Comparison of ENCODE assay signal across 9 mouse cellular contexts in genomic region chr9:114673626-114674025, GRCm38 (mm10). TPM values are rescaled to one million over a fixed set of nuclear protein-coding genes. Genes with fewer than 3 reads are reported as not detected.
DNase-seq lines count a peak whose midpoint lies in the region; ATAC-seq and TF ChIP-seq lines count a peak whose summit lies in the region.
"Had no signal": no experiment of that assay in that cellular context is flagged by ENCODE, and none has a peak within 500 bp of the region (broad histone marks: within the 10 kb centered on the region; RNA-seq: fewer than 3 reads in every experiment).

No protein-coding gene starts in this region.

- no peaks in the 10 kb centered on the region for H3K36me3 ChIP-seq in forebrain, embryonic 12.5 days (replicated peaks)
- no peaks in the 10 kb centered on the region for H3K36me3 ChIP-seq in forebrain, embryonic 11.5 days (ENCODE audit: control insufficient read depth, insufficient read depth, low read length)
- H3K36me3 ChIP-seq in kidney, embryonic 16.5 days (ENCODE audit: insufficient read depth, low read length) = no peaks in the 10 kb centered on the region
- H3K36me3 ChIP-seq in forebrain, embryonic 14.5 days (ENCODE audit: control insufficient read depth, insufficient read depth, low read length) = no peaks in the 10 kb centered on the region
- no peaks in the 10 kb centered on the region for H3K36me3 ChIP-seq in midbrain, postnatal 0 days (ENCODE audit: insufficient read depth, low read length)

- no peak overlapping the region; the same call in 1 of the 2 replicates for H3K9ac ChIP-seq in forebrain, embryonic 12.5 days
- no peak overlapping the region; the same call in 1 of the 2 replicates for H3K9ac ChIP-seq in forebrain, embryonic 11.5 days (ENCODE audit: low read length)
- no peak overlapping the region for H3K9ac ChIP-seq in kidney, embryonic 16.5 days (replicated peaks; ENCODE audit: low read length)
- peak overlapping the region; percentile 63; the same call in 1 of the 2 replicates for H3K9ac ChIP-seq in forebrain, embryonic 14.5 days (ENCODE audit: low read length)
- peak overlapping the region; percentile 65; the same call in 1 of the 2 replicates for H3K9ac ChIP-seq in midbrain, postnatal 0 days (replicated peaks; ENCODE audit: low read length, poor library complexity, severe bottlenecking)

- no peak for DNase-seq in forebrain, embryonic 11.5 days (ENCODE audit: low spot score)
- no peak for DNase-seq in kidney, adult 8-10 months
- no peak for DNase-seq in forebrain, embryonic 14.5 days (ENCODE audit: low spot score)
- DNase-seq in midbrain, postnatal 0 days (ENCODE audit: low spot score) = no peak
- no peak for DNase-seq in embryo, embryonic 10.5 days (ENCODE audit: low spot score)
- DNase-seq in kidney, postnatal 14 days = no peak
- DNase-seq: kidney, postnatal 10 days had no signal

- 0 out of 2 replicates have a peak, but pooled peaks cover 3% of the 10 kb centered on the region for H3K27me3 ChIP-seq in forebrain, embryonic 12.5 days
- no peaks in the 10 kb centered on the region for H3K27me3 ChIP-seq in forebrain, embryonic 11.5 days (ENCODE audit: control insufficient read depth, insufficient read depth, low read length)
- no peaks in the 10 kb centered on the region for H3K27me3 ChIP-seq in kidney, embryonic 16.5 days (ENCODE audit: insufficient read depth, low read length)
- no peaks in the 10 kb centered on the region for H3K27me3 ChIP-seq in forebrain, embryonic 14.5 days (replicated peaks; ENCODE audit: control insufficient read depth, insufficient read depth, low read length)
- H3K27me3 ChIP-seq in midbrain, postnatal 0 days (ENCODE audit: insufficient read depth, low read length) = no peaks in the 10 kb centered on the region

- WGBS in forebrain, embryonic 12.5 days = 62% methylated on average over 2 of the region's 2 CpGs
- WGBS in forebrain, embryonic 11.5 days = 54% methylated on average over 2 of the region's 2 CpGs
- WGBS in kidney, embryonic 16.5 days = 45% methylated on average over 2 of the region's 2 CpGs
- WGBS in forebrain, embryonic 14.5 days = 66% methylated on average over 2 of the region's 2 CpGs
- 42% methylated on average over 2 of the region's 2 CpGs for WGBS in midbrain, postnatal 0 days

- no peak for TF ChIP-seq CTCF in midbrain, postnatal 0 days (IDR thresholded peaks at IDR 0.05)

- H3K4me2 ChIP-seq in forebrain, embryonic 12.5 days = peak overlapping the region; percentile 59; the same call in 1 of the 2 replicates
- no peak overlapping the region for H3K4me2 ChIP-seq in forebrain, embryonic 11.5 days (ENCODE audit: low read depth, low read length, severe bottlenecking)
- H3K4me2 ChIP-seq in kidney, embryonic 16.5 days (replicated peaks; ENCODE audit: low read depth, low read length) = peak overlapping the region; percentile 62; the same call in 1 of the 2 replicates
- peak overlapping the region; percentile 64; the same call in 1 of the 2 replicates for H3K4me2 ChIP-seq in forebrain, embryonic 14.5 days (ENCODE audit: low read length)
- H3K4me2 ChIP-seq in midbrain, postnatal 0 days (ENCODE audit: low read depth, low read length, poor library complexity, severe bottlenecking) = peak overlapping the region; percentile 67

- no peak overlapping the region for H3K27ac ChIP-seq in forebrain, embryonic 12.5 days
- no peak overlapping the region for H3K27ac ChIP-seq in forebrain, embryonic 11.5 days (ENCODE audit: low read depth, low read length)
- no peak overlapping the region for H3K27ac ChIP-seq in kidney, embryonic 16.5 days (ENCODE audit: low read length)
- 0 out of 2 replicates have a peak overlapping the region, but pooled peaks have one; percentile 48 for H3K27ac ChIP-seq in forebrain, embryonic 14.5 days (ENCODE audit: low read depth, low read length)
- H3K27ac ChIP-seq in midbrain, postnatal 0 days (ENCODE audit: low read depth, low read length) = peak overlapping the region; percentile 89

- H3K9me3 ChIP-seq in forebrain, embryonic 12.5 days = no peaks in the 10 kb centered on the region
- H3K9me3 ChIP-seq in forebrain, embryonic 11.5 days (ENCODE audit: control insufficient read depth, low read length) = no peaks in the 10 kb centered on the region
- H3K9me3 ChIP-seq in kidney, embryonic 16.5 days (ENCODE audit: low read length) = no peaks in the 10 kb centered on the region
- no peaks in the 10 kb centered on the region for H3K9me3 ChIP-seq in forebrain, embryonic 14.5 days (replicated peaks; ENCODE audit: control insufficient read depth, low read length)
- no peaks in the 10 kb centered on the region for H3K9me3 ChIP-seq in midbrain, postnatal 0 days (ENCODE audit: low read length)

- H3K4me1 ChIP-seq in forebrain, embryonic 12.5 days = peaks cover 13% of the 10 kb centered on the region
- peaks cover 4% of the 10 kb centered on the region; the same call in 1 of the 2 replicates for H3K4me1 ChIP-seq in forebrain, embryonic 11.5 days (replicated peaks; ENCODE audit: control insufficient read depth, insufficient read depth, low read length)
- peaks cover 9% of the 10 kb centered on the region; the same call in 1 of the 2 replicates for H3K4me1 ChIP-seq in kidney, embryonic 16.5 days (ENCODE audit: insufficient read depth, low read length)
- no peaks in the 10 kb centered on the region for H3K4me1 ChIP-seq in forebrain, embryonic 14.5 days (ENCODE audit: control insufficient read depth, insufficient read depth, low read length)
- H3K4me1 ChIP-seq in midbrain, postnatal 0 days (ENCODE audit: insufficient read depth, low read length) = no peaks in the 10 kb centered on the region; the same call in 1 of the 2 replicates

- no peak overlapping the region for H3K4me3 ChIP-seq in forebrain, embryonic 12.5 days (replicated peaks)
- H3K4me3 ChIP-seq in forebrain, embryonic 11.5 days (ENCODE audit: low read depth, low read length) = no peak overlapping the region
- no peak overlapping the region; the same call in 1 of the 2 replicates for H3K4me3 ChIP-seq in kidney, embryonic 16.5 days (ENCODE audit: low read length)
- H3K4me3 ChIP-seq in forebrain, embryonic 14.5 days (ENCODE audit: low read depth, low read length) = no peak overlapping the region
- H3K4me3 ChIP-seq in midbrain, postnatal 0 days (ENCODE audit: low read depth, low read length) = peak overlapping the region; percentile 30; the same call in 1 of the 2 replicates

- ATAC-seq in forebrain, embryonic 12.5 days (ENCODE audit: low FRiP score) = 0 out of 2 replicates have a peak, but pooled peaks have one; percentile 36
- no peak for ATAC-seq in forebrain, embryonic 11.5 days (replicated peaks; ENCODE audit: low FRiP score)
- ATAC-seq in kidney, embryonic 16.5 days (ENCODE audit: low FRiP score, low TSS enrichment) = no peak
- ATAC-seq in forebrain, embryonic 14.5 days = no peak
- ATAC-seq in midbrain, postnatal 0 days (ENCODE audit: low FRiP score) = no peak

RNA-seq across cellular contexts. Expression of gene Dync1li1, which starts 15.0 kb away (rescaled TPM):
- 101 and 104 TPM in 2 replicates for polyA plus RNA-seq in forebrain, embryonic 12.5 days (2016; fragmentation: Nextera tagmentation; extraction: Ambion mirVana)
- 76.1 and 84.0 TPM in 2 replicates for polyA plus RNA-seq in forebrain, embryonic 11.5 days (2014; fragmentation: Nextera tagmentation; extraction: Ambion mirVana)
- polyA plus RNA-seq in kidney, embryonic 16.5 days (2015; fragmentation: Nextera tagmentation; extraction: Ambion mirVana) = 45.7 and 61.2 TPM in 2 replicates
- 66.8 and 71.7 TPM in 2 replicates for polyA plus RNA-seq in forebrain, embryonic 14.5 days (2014; fragmentation: Nextera tagmentation; extraction: Ambion mirVana)
- 124 and 131 TPM in 2 replicates for total RNA-seq in midbrain, postnatal 0 days (2014; rRNA removed)
- 148 and 160 TPM in 2 replicates for polyA plus RNA-seq in midbrain, postnatal 0 days (2015; fragmentation: Nextera tagmentation; extraction: Ambion mirVana)

RNA-seq across cellular contexts. Expression of gene Cnot10, which starts 33.6 kb away (rescaled TPM):
- polyA plus RNA-seq in forebrain, embryonic 12.5 days (2016; fragmentation: Nextera tagmentation; extraction: Ambion mirVana) = 67.9 and 70.6 TPM in 2 replicates
- 76.0 and 78.8 TPM in 2 replicates for polyA plus RNA-seq in forebrain, embryonic 11.5 days (2014; fragmentation: Nextera tagmentation; extraction: Ambion mirVana)
- polyA plus RNA-seq in kidney, embryonic 16.5 days (2015; fragmentation: Nextera tagmentation; extraction: Ambion mirVana) = 73.9 and 74.3 TPM in 2 replicates
- polyA plus RNA-seq in forebrain, embryonic 14.5 days (2014; fragmentation: Nextera tagmentation; extraction: Ambion mirVana) = 54.6 and 55.1 TPM in 2 replicates
- total RNA-seq in midbrain, postnatal 0 days (2014; rRNA removed) = 34.7 and 43.2 TPM in 2 replicates
- polyA plus RNA-seq in midbrain, postnatal 0 days (2015; fragmentation: Nextera tagmentation; extraction: Ambion mirVana) = 47.2 and 50.1 TPM in 2 replicates

RNA-seq across cellular contexts. Expression of gene Cmtm6, which starts 57.3 kb away (rescaled TPM):
- polyA plus RNA-seq in forebrain, embryonic 12.5 days (2016; fragmentation: Nextera tagmentation; extraction: Ambion mirVana) = 25.4 and 25.6 TPM in 2 replicates
- polyA plus RNA-seq in forebrain, embryonic 11.5 days (2014; fragmentation: Nextera tagmentation; extraction: Ambion mirVana) = 26.9 and 27.2 TPM in 2 replicates
- 67.0 and 73.5 TPM in 2 replicates for polyA plus RNA-seq in kidney, embryonic 16.5 days (2015; fragmentation: Nextera tagmentation; extraction: Ambion mirVana)
- 23.9 and 26.1 TPM in 2 replicates for polyA plus RNA-seq in forebrain, embryonic 14.5 days (2014; fragmentation: Nextera tagmentation; extraction: Ambion mirVana)
- 19.3 and 20.0 TPM in 2 replicates for total RNA-seq in midbrain, postnatal 0 days (2014; rRNA removed)
- 19.2 and 21.5 TPM in 2 replicates for polyA plus RNA-seq in midbrain, postnatal 0 days (2015; fragmentation: Nextera tagmentation; extraction: Ambion mirVana)

Comparison
In these comparisons a context has a peak if more than half of its experiments do, and no peak if none do; other contexts are left out.
1. H3K27ac ChIP-seq: peak in forebrain, embryonic 14.5 days (single experiment) and midbrain, postnatal 0 days (single experiment); none in forebrain, embryonic 12.5 days (single experiment), forebrain, embryonic 11.5 days (single experiment) and kidney, embryonic 16.5 days (single experiment).
2. H3K9ac ChIP-seq: peak in forebrain, embryonic 14.5 days (single experiment) and midbrain, postnatal 0 days (single experiment); none in forebrain, embryonic 12.5 days (single experiment), forebrain, embryonic 11.5 days (single experiment) and kidney, embryonic 16.5 days (single experiment).